Comparison of ENCODE assay signal across 7 mouse cellular contexts in the genomic region with DNA sequence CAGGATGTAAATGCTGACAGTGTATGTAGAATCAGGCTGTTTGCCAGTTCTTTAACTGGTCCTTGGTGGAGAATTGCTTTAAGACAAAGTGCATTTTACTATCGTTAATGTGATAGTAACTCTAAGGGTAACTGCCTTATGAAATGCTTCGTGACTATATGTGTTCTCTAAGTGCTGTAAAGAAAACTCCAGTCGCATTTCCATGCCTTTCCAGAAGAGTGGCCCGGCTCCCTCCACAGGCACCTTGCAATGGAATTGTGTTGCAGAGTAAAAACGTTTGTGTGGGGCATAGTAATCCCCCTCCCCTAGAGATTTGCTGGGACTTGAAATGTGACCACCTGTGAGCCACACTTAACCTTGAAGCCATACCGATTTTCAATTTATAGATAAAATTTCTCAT. TPM values are rescaled to one million over a fixed set of nuclear protein-coding genes. Genes with fewer than 3 reads are reported as not detected.
DNase-seq lines count a peak whose midpoint lies in the region; ATAC-seq and TF ChIP-seq lines count a peak whose summit lies in the region.

No protein-coding gene starts in this region.

- 38% methylated on average over 6 of the region's 6 CpGs for WGBS in embryonic facial prominence, embryonic 11.5 days
- WGBS in hindbrain, embryonic 14.5 days: 47% methylated on average over 6 of the region's 6 CpGs
- 48% methylated on average over 6 of the region's 6 CpGs for WGBS in midbrain, postnatal 0 days

- no peak for DNase-seq in layer of hippocampus, adult 2 months (ENCODE audit: low spot score in 2 of 2)
- DNase-seq in layer of hippocampus, adult 8-10 months (ENCODE audit: low spot score in 2 of 2): no peak
- no peak for DNase-seq in embryonic facial prominence, embryonic 11.5 days (ENCODE audit: low spot score)
- DNase-seq in hindbrain, embryonic 14.5 days (ENCODE audit: low spot score): no peak
- no peak for DNase-seq in midbrain, postnatal 0 days (ENCODE audit: low spot score)
- no peak for DNase-seq in gastrocnemius, postnatal 36 days
- DNase-seq in right cerebral cortex, adult 2 months (ENCODE audit: low spot score in 2 of 2): no peak

- no peak overlapping the region for H3K9ac ChIP-seq in embryonic facial prominence, embryonic 11.5 days (replicated peaks; ENCODE audit: low read length)
- H3K9ac ChIP-seq in hindbrain, embryonic 14.5 days: peak overlapping the region; percentile 60; the same call in 1 of the 2 replicates
- no peak overlapping the region for H3K9ac ChIP-seq in midbrain, postnatal 0 days (replicated peaks; ENCODE audit: low read length, poor library complexity, severe bottlenecking)

- H3K27ac ChIP-seq in layer of hippocampus, adult 2 months: peak overlapping the region; percentile 97
- no peak overlapping the region for H3K27ac ChIP-seq in embryonic facial prominence, embryonic 11.5 days (replicated peaks; ENCODE audit: low read depth, low read length)
- no peak overlapping the region for H3K27ac ChIP-seq in hindbrain, embryonic 14.5 days
- no peak overlapping the region for H3K27ac ChIP-seq in midbrain, postnatal 0 days (ENCODE audit: low read depth, low read length)

- ATAC-seq in embryonic facial prominence, embryonic 11.5 days (replicated peaks; ENCODE audit: insufficient number of reproducible peaks, low FRiP score, low TSS enrichment, low read depth): no peak
- no peak for ATAC-seq in hindbrain, embryonic 14.5 days (ENCODE audit: low FRiP score)
- no peak for ATAC-seq in midbrain, postnatal 0 days (ENCODE audit: low FRiP score)

- H3K27me3 ChIP-seq in embryonic facial prominence, embryonic 11.5 days (ENCODE audit: control insufficient read depth, insufficient read depth, low read length): no peaks in the 10 kb centered on the region
- H3K27me3 ChIP-seq in hindbrain, embryonic 14.5 days (ENCODE audit: control insufficient read depth, insufficient read depth, low read length): no peaks in the 10 kb centered on the region; the same call in 1 of the 2 replicates
- no peaks in the 10 kb centered on the region for H3K27me3 ChIP-seq in midbrain, postnatal 0 days (ENCODE audit: insufficient read depth, low read length)

- no peak for TF ChIP-seq CTCF in layer of hippocampus, adult 2 months (conservative IDR thresholded peaks at IDR 0.05)
- no peak for TF ChIP-seq CTCF in midbrain, postnatal 0 days (IDR thresholded peaks at IDR 0.05)

- H3K36me3 ChIP-seq in embryonic facial prominence, embryonic 11.5 days (replicated peaks; ENCODE audit: control insufficient read depth, insufficient read depth, low read depth, low read length): no peaks in the 10 kb centered on the region
- no peaks in the 10 kb centered on the region for H3K36me3 ChIP-seq in hindbrain, embryonic 14.5 days (replicated peaks; ENCODE audit: control insufficient read depth, insufficient read depth)
- H3K36me3 ChIP-seq in midbrain, postnatal 0 days (ENCODE audit: insufficient read depth, low read length): no peaks in the 10 kb centered on the region

- peak overlapping the region; percentile 64 for H3K4me3 ChIP-seq in layer of hippocampus, adult 2 months
- H3K4me3 ChIP-seq in embryonic facial prominence, embryonic 11.5 days (ENCODE audit: low read depth, low read length): peak overlapping the region; percentile 17
- H3K4me3 ChIP-seq in hindbrain, embryonic 14.5 days (replicated peaks; ENCODE audit: low read length): peak overlapping the region; percentile 50
- peak overlapping the region; percentile 62 for H3K4me3 ChIP-seq in midbrain, postnatal 0 days (ENCODE audit: low read depth, low read length)

- no peaks in the 10 kb centered on the region for H3K4me1 ChIP-seq in embryonic facial prominence, embryonic 11.5 days (ENCODE audit: control insufficient read depth, insufficient read depth, low read length)
- peaks cover 7% of the 10 kb centered on the region; the same call in 1 of the 2 replicates for H3K4me1 ChIP-seq in hindbrain, embryonic 14.5 days (replicated peaks; ENCODE audit: control insufficient read depth, insufficient read depth, low read length)
- H3K4me1 ChIP-seq in midbrain, postnatal 0 days (ENCODE audit: insufficient read depth, low read length): no peaks in the 10 kb centered on the region

- intact Hi-C loops in gastrocnemius, postnatal 36 days (cut with DNase I): loop anchor here (10.0 kb wide), 1 partner anchor 119 kb away; no protein-coding TSS in a partner anchor

- no peak overlapping the region for H3K4me2 ChIP-seq in embryonic facial prominence, embryonic 11.5 days (ENCODE audit: low read depth, low read length)
- H3K4me2 ChIP-seq in hindbrain, embryonic 14.5 days (replicated peaks): peak overlapping the region; percentile 81
- peak overlapping the region; percentile 89 for H3K4me2 ChIP-seq in midbrain, postnatal 0 days (ENCODE audit: low read depth, low read length, poor library complexity, severe bottlenecking)

- no peaks in the 10 kb centered on the region for H3K9me3 ChIP-seq in embryonic facial prominence, embryonic 11.5 days (replicated peaks; ENCODE audit: control insufficient read depth, low read length)
- no peaks in the 10 kb centered on the region for H3K9me3 ChIP-seq in hindbrain, embryonic 14.5 days (ENCODE audit: control insufficient read depth, low read length)
- no peaks in the 10 kb centered on the region for H3K9me3 ChIP-seq in midbrain, postnatal 0 days (ENCODE audit: low read length)

RNA-seq across cellular contexts. Expression of gene Mef2c, which starts 22.2 kb away (rescaled TPM):
- 100 to 1,000 TPM; 119 to 131 TPM for total RNA-seq in layer of hippocampus, adult 2 months (2021)
- total RNA-seq in layer of hippocampus, adult 8-10 months (2022): 100 to 1,000 TPM; 136 to 161 (median 142) TPM
- 29.8 and 35.0 TPM in 2 replicates for polyA plus RNA-seq in embryonic facial prominence, embryonic 11.5 days (2014; fragmentation: Nextera tagmentation; extraction: Ambion mirVana)
- polyA plus RNA-seq in hindbrain, embryonic 14.5 days (2014; fragmentation: Nextera tagmentation; extraction: Ambion mirVana): 30.7 and 32.8 TPM in 2 replicates
- 32.9 and 35.1 TPM in 2 replicates for total RNA-seq in midbrain, postnatal 0 days (2014; rRNA removed)
- 44.6 and 50.7 TPM in 2 replicates for polyA plus RNA-seq in midbrain, postnatal 0 days (2015; fragmentation: Nextera tagmentation; extraction: Ambion mirVana)
- total RNA-seq in gastrocnemius, postnatal 36 days (2021): 100 to 1,000 TPM; 330 to 357 TPM
